Mouse (Mus musculus): ENCODE measurements around the gene Umad1. TPM values are rescaled to one million over a fixed set of nuclear protein-coding genes. Genes with fewer than 3 reads are reported as not detected.

Umad1 gene
- polyA plus RNA-seq, 1 experiment from 2014 or later = 8.9 TPM

DNA sequence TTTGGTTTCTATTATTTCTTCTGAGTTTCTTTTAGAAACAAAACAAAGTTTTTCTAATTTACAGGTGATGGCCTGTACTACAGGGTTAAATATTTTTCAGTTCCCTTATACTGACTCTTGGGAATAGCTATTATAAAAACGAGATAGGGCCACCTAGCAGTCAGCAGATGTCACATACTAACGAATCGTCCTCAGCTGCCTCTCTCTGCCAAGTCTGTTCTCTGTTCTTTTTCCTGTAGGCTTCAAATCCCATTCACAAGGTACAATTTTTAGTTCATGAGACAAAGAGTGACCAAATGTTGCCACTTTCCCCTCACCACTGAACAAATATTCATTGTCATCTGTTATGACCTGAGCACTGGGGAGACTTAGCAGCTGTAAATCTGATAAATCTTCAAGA lies 244.9 kb downstream of the Umad1 start:
- no peak for TF ChIP-seq CTCF (IDR thresholded peaks at IDR 0.05)
- in situ Hi-C loops (cut with MboI; ENCODE audit: low pct_unique_long_range_greater_than_20kb) = loop anchor here (25.0 kb wide), 1 partner anchor 642 kb away; no protein-coding TSS in a partner anchor
- DNase-seq (ENCODE audit: low read depth, low spot score) = no peak
- ChIA-PET CTCF (interaction anchor here (1.1 kb wide), 1 partner anchor 40 kb away, joined by 3 read pairs; no protein-coding TSS in a partner anchor), POLR2A (no interaction called here)
- ATAC-seq = no peak
- H3K27me3 ChIP-seq = no peaks in the 10 kb centered on the region

DNA sequence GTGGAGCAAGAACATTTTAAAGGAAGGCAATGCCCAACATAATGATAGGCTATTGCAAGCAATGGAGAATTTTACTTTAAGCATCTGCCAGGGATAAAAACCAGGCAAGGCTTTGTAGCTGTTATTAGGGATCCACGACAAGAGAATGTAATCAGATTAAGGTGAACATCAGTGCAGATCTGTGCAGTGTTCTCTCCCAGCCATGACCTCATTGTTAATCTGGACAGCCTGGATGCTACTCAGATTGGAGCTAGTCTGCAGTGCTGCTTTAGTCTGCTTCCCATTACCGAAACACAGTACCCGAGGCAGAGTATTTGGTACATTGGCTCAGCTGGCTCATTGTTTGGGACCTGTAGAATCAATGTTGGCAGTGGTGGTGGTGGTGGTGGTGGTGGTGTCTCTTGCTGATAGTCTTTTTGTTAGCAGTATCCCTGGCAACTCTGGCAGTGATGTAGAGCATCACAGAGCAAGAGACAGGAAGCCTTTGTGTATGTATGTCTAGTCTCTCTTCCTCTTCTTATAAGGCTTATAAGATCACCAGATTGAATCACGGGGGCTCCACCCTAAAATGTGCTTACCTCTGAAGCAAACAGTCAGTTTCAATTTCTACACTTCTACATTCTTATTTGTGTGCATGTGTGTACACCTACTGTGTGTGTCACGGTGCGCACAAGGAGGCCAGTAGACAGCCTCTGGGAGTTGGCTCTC lies 245.6 kb downstream of the Umad1 start:
- ATAC-seq = no peak
- in situ Hi-C loops (cut with MboI; ENCODE audit: low pct_unique_long_range_greater_than_20kb) = loop anchor here (25.0 kb wide), 1 partner anchor 642 kb away; no protein-coding TSS in a partner anchor

DNA sequence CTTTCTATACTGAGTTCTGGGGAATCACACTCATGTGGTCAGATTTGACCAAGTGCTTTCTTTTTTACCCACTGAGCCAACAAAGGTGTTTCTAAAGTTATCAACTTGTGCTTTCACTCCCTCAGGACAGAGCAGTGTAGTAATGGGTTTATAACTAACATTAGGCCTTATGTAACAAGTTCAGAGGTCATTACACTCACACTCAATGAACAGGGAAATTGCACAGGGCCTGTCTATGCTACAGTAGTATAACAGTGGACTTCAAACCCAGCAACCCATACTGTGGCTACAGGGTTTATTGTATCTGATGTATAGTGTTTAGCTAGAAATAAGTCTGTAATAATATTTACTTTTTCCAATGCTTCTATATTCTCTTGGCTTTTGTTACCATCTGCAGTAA lies 247.5 kb downstream of the Umad1 start:
- no peak for ATAC-seq
- no peak for DNase-seq (ENCODE audit: low read depth, low spot score)
- POLR2A ChIA-PET = no interaction called here
- no peaks in the 10 kb centered on the region for H3K27me3 ChIP-seq
- CTCF ChIA-PET = interaction anchor here (1.1 kb wide), 1 partner anchor 9 kb away, joined by 3 read pairs; no protein-coding TSS in a partner anchor
- TF ChIP-seq CTCF (IDR thresholded peaks at IDR 0.05) = no peak
- in situ Hi-C loops (cut with MboI; ENCODE audit: low pct_unique_long_range_greater_than_20kb) = loop anchor here (25.0 kb wide), 1 partner anchor 644 kb away; no protein-coding TSS in a partner anchor

More for the DNA sequence above, 245.6 kb downstream of the Umad1 start:
- TF ChIP-seq CTCF (IDR thresholded peaks at IDR 0.05) = no peak
- ChIA-PET CTCF (interaction anchor here (1.1 kb wide), 1 partner anchor 41 kb away, joined by 3 read pairs; no protein-coding TSS in a partner anchor), POLR2A (no interaction called here)
- no peaks in the 10 kb centered on the region for H3K27me3 ChIP-seq
- DNase-seq (ENCODE audit: low read depth, low spot score) = no peak

Other genes with a start within 250 kb of the Umad1 start
- gene Col28a1, start 66.7 kb upstream of the Umad1 start, polyA plus RNA-seq (2021) = not detected
- gene Mios, start 50.1 kb upstream of the Umad1 start, polyA plus RNA-seq (2021) = 9.9 TPM
- gene Rpa3, start 115 bp upstream of the Umad1 start, polyA plus RNA-seq (2021) = 52.2 TPM
- gene Gm45062, start 162 bp downstream of the Umad1 start, polyA plus RNA-seq (2021) = 3.9 TPM